8 mouse cellular contexts compared by ENCODE assay signal in the genomic region with DNA sequence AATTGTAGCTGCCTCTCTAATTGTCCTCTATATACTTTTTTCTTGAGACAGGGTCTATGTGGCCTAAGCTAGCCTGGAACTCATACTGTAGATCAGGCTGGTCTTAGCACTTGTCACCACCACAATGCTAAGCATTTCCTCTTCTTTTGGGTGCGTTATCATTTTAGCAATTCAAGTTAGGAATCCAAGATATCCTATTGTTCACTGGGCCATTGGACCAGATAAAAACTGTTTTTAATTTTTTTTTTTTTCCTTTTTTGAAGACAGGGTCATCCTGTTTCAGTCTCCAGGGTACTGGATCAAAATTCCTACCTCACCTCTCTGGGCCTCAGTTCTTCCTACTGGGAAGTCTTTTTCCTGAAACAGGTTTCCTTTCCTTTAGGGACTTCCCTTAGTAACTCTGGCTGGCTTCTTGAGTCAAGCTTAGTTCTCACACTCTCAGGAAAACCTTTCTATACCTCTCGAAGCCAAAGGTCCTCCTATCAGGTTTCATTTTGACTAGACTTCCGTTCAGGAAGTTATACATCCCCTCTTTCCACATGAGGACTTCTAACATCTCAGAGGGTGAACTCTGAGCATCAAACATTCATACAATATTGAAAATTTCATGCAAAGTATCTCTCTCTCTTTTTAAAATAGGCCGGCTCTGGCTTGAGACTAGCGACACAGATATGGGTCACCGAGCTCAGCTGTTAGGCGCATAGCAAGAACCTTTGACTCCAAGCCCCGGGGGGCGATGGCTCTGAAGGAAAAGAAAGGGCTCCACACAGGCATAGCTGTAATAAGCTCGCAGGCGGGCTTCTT. TPM values are rescaled to one million over a fixed set of nuclear protein-coding genes. Genes with fewer than 3 reads are reported as not detected.
DNase-seq lines count a peak whose midpoint lies in the region; ATAC-seq and TF ChIP-seq lines count a peak whose summit lies in the region.

No protein-coding gene starts in this region.

- 6% methylated on average over 11 of the region's 11 CpGs for WGBS in kidney, postnatal 0 days
- 5% methylated on average over 11 of the region's 11 CpGs for WGBS in heart, embryonic 14.5 days
- 4% methylated on average over 11 of the region's 11 CpGs for WGBS in liver, postnatal 0 days (ENCODE audit: insufficient replicate concordance)

- peak overlapping the region; percentile 60 for H3K4me2 ChIP-seq in kidney, postnatal 0 days (ENCODE audit: low read length)
- peak overlapping the region; percentile 82 for H3K4me2 ChIP-seq in heart, embryonic 14.5 days (ENCODE audit: low read length)
- H3K4me2 ChIP-seq in liver, postnatal 0 days (ENCODE audit: low read depth, low read length) = peak overlapping the region; percentile 72

- TF ChIP-seq CTCF in kidney, postnatal 0 days (IDR thresholded peaks at IDR 0.05; ENCODE audit: low read depth) = no peak
- no peak for TF ChIP-seq CTCF in liver, postnatal 0 days (IDR thresholded peaks at IDR 0.05; ENCODE audit: low read depth)

- no peaks in the 10 kb centered on the region for H3K27me3 ChIP-seq in kidney, postnatal 0 days (ENCODE audit: insufficient read depth, low read length)
- no peaks in the 10 kb centered on the region for H3K27me3 ChIP-seq in heart, embryonic 14.5 days (ENCODE audit: control insufficient read depth, insufficient read depth, low read length)
- H3K27me3 ChIP-seq in liver, postnatal 0 days (ENCODE audit: insufficient read depth, low read length) = no peaks in the 10 kb centered on the region

- no peaks in the 10 kb centered on the region for H3K9me3 ChIP-seq in kidney, postnatal 0 days (replicated peaks; ENCODE audit: low read length)
- H3K9me3 ChIP-seq in heart, embryonic 14.5 days (ENCODE audit: control insufficient read depth, low read length) = no peaks in the 10 kb centered on the region
- H3K9me3 ChIP-seq in liver, postnatal 0 days (ENCODE audit: low read length) = no peaks in the 10 kb centered on the region

- no peaks in the 10 kb centered on the region for H3K36me3 ChIP-seq in kidney, postnatal 0 days (ENCODE audit: insufficient read depth, low read length)
- H3K36me3 ChIP-seq in heart, embryonic 14.5 days (ENCODE audit: control insufficient read depth, insufficient read depth, low read length) = peaks cover 15% of the 10 kb centered on the region
- H3K36me3 ChIP-seq in liver, postnatal 0 days (replicated peaks; ENCODE audit: insufficient read depth, low read length) = peaks cover 4% of the 10 kb centered on the region; the same call in 1 of the 2 replicates

- H3K27ac ChIP-seq in kidney, postnatal 0 days = peak overlapping the region; percentile 96
- peak overlapping the region; percentile 78 to 90 for H3K27ac ChIP-seq in heart, embryonic 14.5 days (replicated peaks in 1 of 2; ENCODE audit: control insufficient read depth in 1 of 2, insufficient read depth in 1 of 2, low read depth in 2 of 2, low read length in 2 of 2)
- H3K27ac ChIP-seq in liver, postnatal 0 days (ENCODE audit: low read depth) = peak overlapping the region; percentile 95

- no peak for ATAC-seq in kidney, postnatal 0 days (replicated peaks; ENCODE audit: low FRiP score, low read depth)
- ATAC-seq in heart, embryonic 14.5 days (ENCODE audit: insufficient number of reproducible peaks, insufficient read depth, low FRiP score, low read depth) = no peak
- ATAC-seq in liver, postnatal 0 days = no peak

- H3K9ac ChIP-seq in kidney, postnatal 0 days (ENCODE audit: low read depth, low read length) = peak overlapping the region; percentile 78
- H3K9ac ChIP-seq in heart, embryonic 14.5 days (ENCODE audit: low read length) = peak overlapping the region; percentile 89
- H3K9ac ChIP-seq in liver, postnatal 0 days (replicated peaks) = peak overlapping the region; percentile 80

- TF ChIP-seq EP300 in liver, postnatal 0 days (IDR thresholded peaks at IDR 0.05; ENCODE audit: low read depth) = no peak

- peaks cover 5% of the 10 kb centered on the region; the same call in 1 of the 2 replicates for H3K4me1 ChIP-seq in kidney, postnatal 0 days (replicated peaks; ENCODE audit: insufficient read depth, low read length)
- H3K4me1 ChIP-seq in heart, embryonic 14.5 days (ENCODE audit: control insufficient read depth in 2 of 2, insufficient read depth in 2 of 2, low read length in 2 of 2) = peaks cover 2 to 21% of the 10 kb centered on the region in 2 experiments
- H3K4me1 ChIP-seq in liver, postnatal 0 days (ENCODE audit: insufficient read depth) = peaks cover 13% of the 10 kb centered on the region

- DNase-seq in kidney, postnatal 0 days (ENCODE audit: low spot score) = peak; percentile 14
- DNase-seq in kidney, postnatal 4 days = no peak
- peak; percentile 7 for DNase-seq in NIH3T3 (ENCODE audit: low read depth)
- DNase-seq in liver, postnatal 0 days = no peak
- no peak for DNase-seq in frontal cortex, postnatal 36 days (ENCODE audit: low spot score in 2 of 2)
- no peak for DNase-seq in B cell, adult 2 months
- no peak for DNase-seq in thymus, postnatal 0 days (ENCODE audit: low spot score)

- peak overlapping the region; percentile 73 for H3K4me3 ChIP-seq in kidney, postnatal 0 days (replicated peaks; ENCODE audit: low read depth, low read length)
- peak overlapping the region; percentile 91 to 97 for H3K4me3 ChIP-seq in heart, embryonic 14.5 days (ENCODE audit: control insufficient read depth in 1 of 2, insufficient read depth in 1 of 2, low read depth in 1 of 2, low read length in 2 of 2)
- peak overlapping the region; percentile 95 for H3K4me3 ChIP-seq in liver, postnatal 0 days (ENCODE audit: low read depth, low read length)

RNA-seq across cellular contexts. Expression of a gene that starts 0.6 kb away (rescaled TPM):
- polyA plus RNA-seq in kidney, postnatal 0 days (2015; fragmentation: Nextera tagmentation; extraction: Ambion mirVana) = 48.4 and 52.7 TPM in 2 replicates
- 43.1 and 44.5 TPM in 2 replicates for polyA plus RNA-seq in heart, embryonic 14.5 days (2014; fragmentation: Nextera tagmentation; extraction: Ambion mirVana)
- polyA plus RNA-seq in liver, postnatal 0 days (2015; fragmentation: Nextera tagmentation; extraction: Ambion mirVana) = 17.1 and 19.6 TPM in 2 replicates
- polyA plus RNA-seq in thymus, postnatal 0 days (2015; fragmentation: Nextera tagmentation; extraction: Ambion mirVana) = 55.5 and 75.2 TPM in 2 replicates

RNA-seq across cellular contexts. Expression of a gene that starts 0.9 kb away (rescaled TPM):
- polyA plus RNA-seq in kidney, postnatal 0 days (2015; fragmentation: Nextera tagmentation; extraction: Ambion mirVana) = 48.0 TPM in 2 replicates
- 46.5 and 47.2 TPM in 2 replicates for polyA plus RNA-seq in heart, embryonic 14.5 days (2014; fragmentation: Nextera tagmentation; extraction: Ambion mirVana)
- 9.0 and 10.2 TPM in 2 replicates for polyA plus RNA-seq in liver, postnatal 0 days (2015; fragmentation: Nextera tagmentation; extraction: Ambion mirVana)
- 55.0 and 60.3 TPM in 2 replicates for polyA plus RNA-seq in thymus, postnatal 0 days (2015; fragmentation: Nextera tagmentation; extraction: Ambion mirVana)

RNA-seq across cellular contexts. Expression of a gene that starts 23.0 kb away (rescaled TPM):
- 48.0 and 53.7 TPM in 2 replicates for polyA plus RNA-seq in kidney, postnatal 0 days (2015; fragmentation: Nextera tagmentation; extraction: Ambion mirVana)
- 38.0 and 41.0 TPM in 2 replicates for polyA plus RNA-seq in heart, embryonic 14.5 days (2014; fragmentation: Nextera tagmentation; extraction: Ambion mirVana)
- polyA plus RNA-seq in liver, postnatal 0 days (2015; fragmentation: Nextera tagmentation; extraction: Ambion mirVana) = 17.1 and 22.1 TPM in 2 replicates
- polyA plus RNA-seq in thymus, postnatal 0 days (2015; fragmentation: Nextera tagmentation; extraction: Ambion mirVana) = 54.5 and 58.9 TPM in 2 replicates

Comparison
In these comparisons a context has a peak if more than half of its experiments do, and no peak if none do; other contexts are left out.
1. DNase-seq: peak in kidney, postnatal 0 days (single experiment) and NIH3T3 (single experiment); none in kidney, postnatal 4 days (0 of 2), liver, postnatal 0 days (single experiment), frontal cortex, postnatal 36 days (0 of 2), B cell, adult 2 months (0 of 2) and thymus, postnatal 0 days (single experiment).
2. Peak in every context shown above with its lines, with median percentiles within 50 percentile points of each other: H3K27ac ChIP-seq, H3K4me2 ChIP-seq, H3K4me3 ChIP-seq and H3K9ac ChIP-seq.